Mouse (Mus musculus) hindbrain, embryonic 14.5 days (tissue): Measurements from ENCODE around the gene Lman2. TPM values are rescaled to one million over a fixed set of nuclear protein-coding genes. Genes with fewer than 3 reads are reported as not detected.
A peak's percentile ranks its signal among the peaks of the same experiment; 100 is the strongest.

Source experiments
- ATAC-seq: fragments of 200-750 bp; cut with Nextera tagmentation; 2 replicates; pipeline ENCODE4 v1.8.0; 2017; ENCODE audit warnings: moderate number of reproducible peaks, mild to moderate bottlenecking, moderate TSS enrichment, moderate library complexity; ENCODE audit not compliant: low FRiP score
- DNase-seq: peaks from one replicate; pipeline ENCODE4 v3.0.0-alpha.2; 2015; ENCODE audit warnings: low spot score
- H3K27ac ChIP-seq: fragments of 300-500 bp; sonication (generic); 2 replicates; pipeline ENCODE4 v1.5.1; 2014; ENCODE audit warnings: mild to moderate bottlenecking, moderate library complexity
- H3K27me3 ChIP-seq: fragments of 300-500 bp; sonication (generic); 2 replicates; pipeline ENCODE4 v1.6.1; 2014; ENCODE audit warnings: mild to moderate bottlenecking, low read length, mixed read lengths; ENCODE audit not compliant: control insufficient read depth, insufficient read depth
- H3K36me3 ChIP-seq: fragments of 300-500 bp; sonication (generic); replicated peaks from 2 replicates; pipeline ENCODE4 v1.6.1; 2014; ENCODE audit not compliant: control insufficient read depth, insufficient read depth
- H3K4me1 ChIP-seq: fragments of 300-500 bp; sonication (generic); replicated peaks from 2 replicates; pipeline ENCODE4 v1.6.1; 2014; ENCODE audit warnings: antibody characterized with exemption, low read length, mixed read lengths; ENCODE audit not compliant: control insufficient read depth, insufficient read depth
- H3K4me2 ChIP-seq: fragments of 300-500 bp; sonication (generic); replicated peaks from 2 replicates; pipeline ENCODE4 v1.6.1; 2014; ENCODE audit warnings: mild to moderate bottlenecking, moderate library complexity
- H3K4me3 ChIP-seq: fragments of 300-500 bp; sonication (generic); replicated peaks from 2 replicates; pipeline ENCODE4 v1.5.1; 2014; ENCODE audit warnings: mild to moderate bottlenecking, low read length
- H3K9ac ChIP-seq: fragments of 300-500 bp; sonication (generic); 2 replicates; pipeline ENCODE4 v1.6.1; 2014
- H3K9me3 ChIP-seq: fragments of 300-500 bp; sonication (generic); 2 replicates; pipeline ENCODE4 v1.6.1; 2016; ENCODE audit warnings: low read length; ENCODE audit not compliant: control insufficient read depth
- WGBS: fragments of 180-500 bp; shearing (Covaris S2); extraction: QIAGEN DNeasy Blood & Tissue Kit; methylation state at CpG from one replicate; pipeline ENCODE4 v1.1.7; 2014; 5-methylcytosine and 5-hydroxymethylcytosine counted together
- polyA plus RNA-seq: library from polyadenylated mRNA; unstranded; fragments of >200 nt; fragmentation: Nextera tagmentation; extraction: Ambion mirVana; gene quantifications from 2 replicates; pipeline ENCODE4 v1.2.1, GENCODE M21; 2014

The Lman2 gene
- polyA plus RNA-seq, 1 experiment from 2014 or later, result 44.8 TPM

GRCm38 (mm10) chr13:55374206-55374924 is 11.8 kb upstream of the Lman2 start:
- whole genome bisulfite sequencing, result 62% methylated on average over 6 of the region's 6 CpGs
- no peak overlapping the region for H3K4me3 ChIP-seq
- no peak overlapping the region for H3K9ac ChIP-seq
- DNase-seq, result no peak
- no peaks in the 10 kb centered on the region for H3K9me3 ChIP-seq
- no peak overlapping the region for H3K4me2 ChIP-seq
- ATAC-seq, result no peak
- no peaks in the 10 kb centered on the region for H3K4me1 ChIP-seq
- H3K27me3 ChIP-seq, result peaks cover 22% of the 10 kb centered on the region
- H3K36me3 ChIP-seq, result no peaks in the 10 kb centered on the region
- no peak overlapping the region for H3K27ac ChIP-seq

GRCm38 (mm10) chr13:55371740-55372139 is 9.2 kb upstream of the Lman2 start:
- DNase-seq (no peak), ATAC-seq (no peak)
- Histone ChIP-seq H3K36me3 (no peaks in the 10 kb centered on the region), H3K27ac (no peak overlapping the region), H3K4me1 (no peaks in the 10 kb centered on the region), H3K4me3 (no peak overlapping the region), H3K9me3 (no peaks in the 10 kb centered on the region), H3K4me2 (no peak overlapping the region), H3K27me3 (no peaks in the 10 kb centered on the region), H3K9ac (no peak overlapping the region)
- WGBS, result 47% methylated on average over 5 of the region's 5 CpGs

DNA sequence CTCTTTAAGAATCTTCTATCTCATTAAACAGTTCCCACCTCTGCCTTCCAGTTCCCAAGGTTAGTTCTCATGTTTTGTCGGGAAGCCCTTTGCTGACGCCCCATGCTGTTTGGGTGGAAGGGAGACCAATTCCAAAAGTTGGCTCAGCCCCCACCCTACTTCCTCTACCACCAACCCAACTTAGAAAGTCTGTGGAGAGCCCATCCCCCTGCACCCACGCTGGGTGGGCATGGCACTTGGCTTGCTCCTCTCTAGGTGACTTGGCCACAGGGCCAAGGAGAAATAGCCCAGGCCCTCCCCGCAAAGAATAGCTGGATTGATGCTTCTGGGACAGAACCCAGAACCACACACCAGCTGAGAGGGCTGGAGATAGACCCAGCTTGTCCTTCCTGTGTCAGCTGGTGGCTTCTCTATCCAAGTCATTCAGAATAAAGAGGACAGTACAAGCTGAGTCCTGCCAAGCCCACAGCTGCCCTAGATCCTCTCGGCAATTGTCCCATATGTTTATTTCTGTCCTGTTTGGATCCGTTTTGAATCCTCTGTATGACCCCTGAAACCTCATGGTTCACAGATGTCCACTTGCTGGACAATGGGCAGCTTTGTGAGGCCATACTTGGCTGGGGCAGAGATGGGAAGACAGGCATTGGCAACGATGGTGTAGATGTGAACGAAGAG is 8.6 kb upstream of the Lman2 start:
- ATAC-seq, result no peak
- Histone ChIP-seq H3K9ac (no peak overlapping the region), H3K27ac (no peak overlapping the region), H3K27me3 (no peaks in the 10 kb centered on the region), H3K4me3 (no peak overlapping the region), H3K4me1 (no peaks in the 10 kb centered on the region), H3K9me3 (no peaks in the 10 kb centered on the region), H3K36me3 (no peaks in the 10 kb centered on the region), H3K4me2 (no peak overlapping the region)
- WGBS, result 71% methylated on average over 8 of the region's 8 CpGs
- DNase-seq, result no peak

DNA sequence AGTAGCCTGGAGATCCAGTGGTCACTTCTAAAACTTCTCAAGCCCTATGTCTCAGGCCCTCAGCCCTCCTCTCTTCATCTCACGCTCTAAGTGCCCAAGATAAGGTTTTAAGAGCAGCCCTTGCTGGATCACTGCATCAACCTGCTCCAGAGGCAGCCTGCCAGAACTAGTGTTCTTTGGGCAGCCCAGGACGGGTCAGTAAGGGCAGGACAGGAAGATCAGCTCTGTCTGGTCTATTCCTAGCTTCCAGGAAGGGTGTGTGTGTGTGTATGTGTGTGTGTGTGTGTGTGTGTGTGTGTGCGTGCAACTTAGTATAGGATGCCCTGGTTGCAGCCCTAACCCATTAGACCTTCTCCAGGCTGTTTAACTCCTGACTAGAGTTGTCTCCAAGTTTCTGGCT is 7.7 kb upstream of the Lman2 start:
- H3K9me3 ChIP-seq, result no peaks in the 10 kb centered on the region
- no peak overlapping the region for H3K9ac ChIP-seq
- H3K4me1 ChIP-seq, result no peaks in the 10 kb centered on the region
- no peaks in the 10 kb centered on the region for H3K36me3 ChIP-seq
- H3K27me3 ChIP-seq, result no peaks in the 10 kb centered on the region
- H3K4me2 ChIP-seq, result no peak overlapping the region
- no peak overlapping the region for H3K27ac ChIP-seq
- WGBS, result 59% methylated on average over 3 of the region's 3 CpGs
- no peak overlapping the region for H3K4me3 ChIP-seq
- DNase-seq (no peak), ATAC-seq (no peak)

GRCm38 (mm10) chr13:55369531-55370114 is 7.0 kb upstream of the Lman2 start, which contains the start of gene Rgs14:
Gene Rgs14 (plus strand): TSS chr13:55369732.
- Histone ChIP-seq H3K27me3 (no peaks in the 10 kb centered on the region), H3K4me2 (no peak within 1 kb of the TSS)

DNA sequence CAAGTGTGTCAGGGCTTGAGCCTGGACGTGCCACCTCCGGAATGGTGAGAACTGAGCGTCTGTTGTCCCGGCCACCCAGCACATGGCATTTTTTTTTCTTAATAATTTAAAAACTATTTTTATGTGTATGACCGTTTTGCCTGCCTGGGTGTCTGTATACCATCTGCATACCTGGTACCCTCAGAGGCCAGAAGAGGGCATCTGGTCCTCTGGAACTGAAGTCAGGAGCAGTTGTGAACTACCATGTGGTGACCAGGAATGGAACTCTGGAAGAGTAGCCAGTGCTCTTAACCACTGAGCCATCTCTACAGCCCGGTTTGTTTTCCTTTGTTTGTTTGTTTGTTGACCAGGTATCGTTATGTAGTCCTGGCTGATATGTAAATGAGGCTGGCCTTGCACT is 5.8 kb upstream of the Lman2 start:
- H3K9ac ChIP-seq, result no peak overlapping the region
- H3K36me3 ChIP-seq, result no peaks in the 10 kb centered on the region
- DNase-seq (no peak), ATAC-seq (no peak)
- no peak overlapping the region for H3K4me3 ChIP-seq
- H3K9me3 ChIP-seq, result no peaks in the 10 kb centered on the region
- 83% methylated on average over 7 of the region's 7 CpGs for WGBS
- no peak overlapping the region for H3K27ac ChIP-seq
- H3K4me2 ChIP-seq, result no peak overlapping the region
- H3K27me3 ChIP-seq, result no peaks in the 10 kb centered on the region
- no peaks in the 10 kb centered on the region for H3K4me1 ChIP-seq

More at GRCm38 (mm10) chr13:55369531-55370114, 7.0 kb upstream of the Lman2 start, which contains the start of gene Rgs14:
- no peak within 1 kb of the TSS for H3K27ac ChIP-seq
- no peak within 1 kb of the TSS for H3K4me3 ChIP-seq
- no peaks in the 10 kb centered on the region for H3K9me3 ChIP-seq
- ATAC-seq (no peak), DNase-seq (no peak)
- no peak within 1 kb of the TSS for H3K9ac ChIP-seq
- 60% methylated on average over 13 of the region's 13 CpGs for WGBS
- no peaks in the 10 kb centered on the region for H3K36me3 ChIP-seq
- H3K4me1 ChIP-seq, result no peaks in the 10 kb centered on the region

DNA sequence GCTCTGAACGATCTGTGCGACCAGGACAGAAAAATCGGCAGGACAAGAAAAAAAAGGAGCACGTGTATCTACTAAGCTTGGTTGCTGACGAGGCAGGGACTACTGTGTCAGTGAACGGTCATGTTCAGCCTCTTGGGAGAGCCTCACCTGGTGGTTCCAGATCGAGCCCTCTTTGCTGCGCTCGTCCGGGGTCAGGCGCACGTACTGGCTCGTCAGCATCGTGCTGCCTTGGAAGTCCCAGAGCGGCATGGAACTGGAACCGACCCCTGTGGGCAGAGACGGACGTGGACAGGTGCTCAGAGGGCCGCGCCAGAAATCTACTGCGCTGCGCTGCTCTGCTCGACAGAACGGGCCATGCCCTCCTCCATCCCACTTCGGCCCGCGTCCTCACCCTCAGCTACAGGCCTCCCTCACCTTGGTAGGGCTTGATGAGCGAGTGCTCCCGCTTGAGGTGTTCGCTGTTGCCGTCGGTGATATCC is 570 bp downstream of the Lman2 start:
- peak overlapping the region; percentile 87 for H3K27ac ChIP-seq
- WGBS, result 2% methylated on average over 32 of the region's 32 CpGs
- H3K4me2 ChIP-seq, result peak overlapping the region; percentile 84
- H3K9ac ChIP-seq, result peak overlapping the region; percentile 90
- H3K4me1 ChIP-seq, result peaks cover 16% of the 10 kb centered on the region
- H3K27me3 ChIP-seq, result no peaks in the 10 kb centered on the region
- ATAC-seq (peak; percentile 47), DNase-seq (peak; percentile 25)
- H3K36me3 ChIP-seq, result peaks cover 25% of the 10 kb centered on the region; the same call in 1 of the 2 replicates
- H3K4me3 ChIP-seq, result peak overlapping the region; percentile 92
- no peaks in the 10 kb centered on the region for H3K9me3 ChIP-seq

DNA sequence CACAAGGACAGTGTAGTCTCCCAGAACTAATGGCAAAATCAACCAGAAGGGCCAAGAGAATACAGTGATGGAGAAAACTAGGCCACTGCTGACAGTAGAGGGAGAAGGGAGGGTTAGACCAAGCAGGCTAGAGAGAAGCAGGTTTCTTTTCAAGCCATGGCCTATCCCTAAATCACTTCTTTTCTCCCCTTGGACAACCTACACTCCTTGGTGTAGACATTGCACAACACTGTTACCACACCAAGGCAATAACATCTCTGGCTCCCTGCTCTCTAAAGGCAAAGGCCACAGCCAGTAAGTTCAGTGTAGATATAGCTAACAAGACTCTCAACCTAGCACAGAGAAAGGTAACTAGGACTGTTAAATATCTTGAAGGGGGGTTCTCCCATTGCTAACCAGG is 1.4 kb downstream of the Lman2 start:
- H3K27ac ChIP-seq, result no peak overlapping the region
- H3K27me3 ChIP-seq, result no peaks in the 10 kb centered on the region
- H3K9me3 ChIP-seq, result no peaks in the 10 kb centered on the region
- peak overlapping the region; percentile 92 for H3K4me3 ChIP-seq
- DNase-seq (no peak), ATAC-seq (no peak)
- H3K9ac ChIP-seq, result no peak overlapping the region
- peak overlapping the region; percentile 84 for H3K4me2 ChIP-seq
- H3K4me1 ChIP-seq, result peaks cover 16% of the 10 kb centered on the region
- H3K36me3 ChIP-seq, result peaks cover 33% of the 10 kb centered on the region

DNA sequence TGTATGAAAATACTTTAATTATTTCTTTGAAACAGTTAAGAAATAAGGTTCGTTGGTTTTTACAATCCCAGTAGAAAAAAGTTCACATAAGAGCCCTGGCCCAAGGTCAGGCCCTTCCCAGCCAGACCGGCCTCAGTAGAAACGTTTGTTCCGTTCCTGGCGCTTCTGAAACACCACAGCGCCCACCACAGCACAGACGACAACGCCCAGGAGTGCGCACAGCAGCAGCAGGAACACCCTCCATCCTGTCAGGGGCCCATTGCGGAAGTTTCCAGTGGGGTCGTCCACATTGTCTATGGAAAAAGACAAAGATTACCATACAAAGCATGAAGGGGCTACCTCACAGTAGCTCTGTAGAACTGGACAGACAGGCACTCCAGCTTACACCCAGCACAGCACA is 15.8 kb downstream of the Lman2 start:
- Histone ChIP-seq H3K4me1 (no peaks in the 10 kb centered on the region), H3K27ac (no peak overlapping the region), H3K27me3 (no peaks in the 10 kb centered on the region), H3K4me2 (no peak overlapping the region), H3K9me3 (no peaks in the 10 kb centered on the region), H3K36me3 (peaks cover 80% of the 10 kb centered on the region), H3K9ac (no peak overlapping the region), H3K4me3 (no peak overlapping the region)
- 91% methylated on average over 11 of the region's 11 CpGs for WGBS
- ATAC-seq, result no peak
- DNase-seq, result no peak
